Mouse (Mus musculus) adrenal gland (tissue): ENCODE measurements at regions not wholly inside any gene's neighbourhood (a gene's known extent, or its start where the extent isn't known, plus 50 kb on each side); places are given as distances from the start of the nearest gene placed in this dataset.
"Not testable (repeated sequence)": the region's sequence is repeated elsewhere in the genome, so short reads cannot be mapped to it uniquely, and the experiment has no call there.

Experiments
- intact Hi-C: fragments of 180-260 bp; cut with DNase I; formaldehyde crosslinking; loops from one replicate; pipeline ENCODE4 v1.15.1; 2025

DNA sequence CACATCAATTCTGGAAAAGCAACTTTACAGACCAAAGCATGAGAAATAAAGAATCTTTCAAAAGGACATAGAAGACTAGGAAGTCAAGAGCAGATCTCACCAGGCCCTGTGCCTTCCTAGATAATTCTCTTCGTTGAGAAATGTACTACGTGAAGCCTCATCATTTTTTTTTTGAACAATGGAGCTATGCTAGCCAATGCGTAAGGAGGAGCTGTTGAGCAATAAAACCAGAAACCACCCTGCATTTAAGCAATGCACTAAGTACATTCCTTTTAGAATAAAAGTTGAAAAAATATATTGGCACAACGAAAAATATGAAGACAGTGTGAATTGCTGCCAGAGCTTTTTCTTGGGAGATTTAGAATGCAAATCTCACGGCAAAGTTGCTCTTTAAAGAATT lies 349.7 kb upstream of the Rgma start:
- intact Hi-C loops = no loop called here

GRCm38 (mm10) chr7:73028952-73029351 lies 346.4 kb upstream of the Rgma start:
- intact Hi-C loops = no loop called here

GRCm38 (mm10) chr7:73031407-73031806 lies 343.9 kb upstream of the Rgma start:
- intact Hi-C loops = loop anchor here (10.0 kb wide), 1 partner anchor 343 kb away; the partner anchor contains the start of gene Rgma

DNA sequence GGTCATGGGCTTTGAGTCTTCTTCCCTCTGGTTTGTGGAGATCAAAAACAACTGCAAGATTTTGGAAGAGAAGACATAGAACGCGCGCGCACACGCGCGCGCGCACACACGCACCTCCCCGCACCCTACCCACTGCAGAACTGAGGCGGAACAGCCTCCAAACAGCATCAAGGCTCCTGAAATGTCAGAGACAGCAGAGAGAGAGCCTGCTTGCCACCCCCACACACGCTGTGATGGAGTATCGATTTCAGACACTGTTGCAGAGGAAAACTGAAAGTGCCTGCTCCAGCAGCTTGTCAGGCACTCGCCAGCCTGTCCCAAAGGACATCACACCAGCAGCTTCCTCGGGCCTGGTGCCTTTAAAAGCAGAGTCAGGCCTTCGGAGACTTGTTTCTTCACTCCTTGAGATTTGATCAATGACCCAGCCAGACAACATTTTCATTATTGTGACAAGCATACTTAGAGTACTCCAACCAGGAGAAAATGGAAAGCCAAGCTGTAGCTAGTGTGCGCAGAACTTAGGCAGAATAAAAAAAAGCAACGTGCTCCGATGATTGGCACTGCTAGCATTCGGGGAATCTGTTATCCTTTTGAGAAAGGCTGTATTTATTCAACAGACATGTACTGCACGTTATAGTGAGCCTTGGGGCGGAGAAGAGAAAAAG lies 342.9 kb upstream of the Rgma start:
- intact Hi-C loops = loop anchor here (10.0 kb wide), 1 partner anchor 342 kb away; the partner anchor contains the start of gene Rgma

GRCm38 (mm10) chr7:73036801-73037555 lies 338.3 kb upstream of the Rgma start:
- intact Hi-C loops = loop anchor here (10.0 kb wide), 1 partner anchor 338 kb away; the partner anchor contains the start of gene Rgma

DNA sequence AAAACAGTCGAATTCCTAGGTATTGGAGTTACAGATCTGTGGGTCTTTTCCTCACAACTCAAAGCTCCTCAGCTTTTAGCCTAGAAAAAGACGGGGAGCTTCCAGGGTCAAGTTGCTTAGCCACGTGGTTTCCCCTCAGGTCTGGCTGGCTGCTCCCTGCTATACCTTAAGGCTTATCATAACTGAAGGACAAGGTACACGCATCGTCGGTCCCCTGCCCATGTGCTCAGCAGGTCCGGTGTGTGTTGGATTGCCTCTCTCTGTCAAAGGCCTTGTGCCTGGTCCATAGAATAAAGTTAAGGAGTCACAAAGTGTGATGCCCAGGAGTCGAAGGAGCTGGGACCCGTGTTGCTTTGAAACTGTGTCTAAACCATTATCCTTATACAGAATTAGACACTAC lies 337.7 kb upstream of the Rgma start:
- intact Hi-C loops = loop anchor here (10.0 kb wide), 1 partner anchor 337 kb away; the partner anchor contains the start of gene Rgma

DNA sequence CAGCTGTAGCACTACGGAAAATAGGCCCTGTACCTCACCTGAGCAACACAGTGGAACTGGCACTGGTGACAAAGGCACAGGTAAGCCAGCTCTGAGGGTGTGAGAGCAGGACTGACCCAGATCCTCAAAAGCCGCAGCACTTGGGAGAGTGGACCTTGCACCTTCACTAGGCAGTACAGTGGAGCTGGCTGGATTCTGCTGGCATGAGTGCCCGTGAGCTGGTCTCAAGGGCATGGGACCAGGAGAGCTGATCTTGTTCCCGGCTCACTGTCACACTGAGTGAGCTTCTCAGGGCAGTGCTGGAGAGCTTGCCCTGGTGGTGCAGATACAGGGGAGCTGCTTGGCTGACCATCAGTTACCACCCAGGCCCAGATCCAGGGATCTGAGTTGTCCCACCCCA lies 335.4 kb upstream of the Rgma start:
- intact Hi-C loops = loop anchor here (10.0 kb wide), 1 partner anchor 335 kb away; the partner anchor contains the start of gene Rgma

- intact Hi-C loops = no loop called here
These were observed 331.0 kb upstream of the Rgma start for GRCm38 (mm10) chr7:73044316-73044715.

GRCm38 (mm10) chr7:73055891-73056290 lies 319.4 kb upstream of the Rgma start:
- intact Hi-C loops = no loop called here

DNA sequence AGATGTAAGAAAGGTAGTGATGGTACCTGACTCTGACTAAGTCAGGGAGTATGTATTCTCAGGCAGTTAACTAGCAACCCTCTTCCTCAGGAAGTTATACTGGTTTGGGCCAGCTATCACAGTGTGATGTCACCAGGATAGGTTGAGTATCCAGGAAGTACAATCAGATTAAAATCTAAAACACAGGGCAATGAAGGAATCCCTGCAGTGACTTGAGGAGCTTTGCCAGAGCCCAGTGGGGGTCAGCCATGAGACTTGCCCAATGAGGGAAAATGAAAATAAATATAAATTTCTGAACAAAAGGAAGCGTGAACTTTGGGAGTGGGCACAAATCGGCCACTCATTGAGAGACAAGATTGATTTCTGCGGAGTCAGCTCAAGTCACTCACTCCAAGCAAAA lies 311.8 kb upstream of the Rgma start:
- intact Hi-C loops = no loop called here

- intact Hi-C loops = no loop called here
These were observed 306.8 kb upstream of the Rgma start for GRCm38 (mm10) chr7:73068534-73068933.

DNA sequence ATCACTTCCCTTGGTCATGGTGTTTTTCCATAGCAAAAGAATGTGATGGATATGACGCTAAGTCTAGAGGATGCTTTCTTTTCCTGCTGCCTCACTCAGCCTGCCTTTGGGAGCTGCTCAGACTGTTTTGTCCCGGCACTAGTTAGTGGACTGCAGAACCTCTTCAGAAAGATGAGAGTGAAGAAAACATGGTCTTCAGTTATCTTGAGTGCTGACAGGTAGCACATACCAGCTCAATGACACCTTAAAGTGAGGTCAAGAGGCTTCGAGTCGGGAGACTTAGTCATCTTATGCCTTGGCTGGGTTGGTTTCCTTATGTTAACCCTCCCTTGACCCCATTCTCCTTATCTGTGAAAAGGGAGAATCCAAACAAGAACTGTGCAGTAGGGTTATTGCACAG lies 306.0 kb upstream of the Rgma start:
- intact Hi-C loops = no loop called here

DNA sequence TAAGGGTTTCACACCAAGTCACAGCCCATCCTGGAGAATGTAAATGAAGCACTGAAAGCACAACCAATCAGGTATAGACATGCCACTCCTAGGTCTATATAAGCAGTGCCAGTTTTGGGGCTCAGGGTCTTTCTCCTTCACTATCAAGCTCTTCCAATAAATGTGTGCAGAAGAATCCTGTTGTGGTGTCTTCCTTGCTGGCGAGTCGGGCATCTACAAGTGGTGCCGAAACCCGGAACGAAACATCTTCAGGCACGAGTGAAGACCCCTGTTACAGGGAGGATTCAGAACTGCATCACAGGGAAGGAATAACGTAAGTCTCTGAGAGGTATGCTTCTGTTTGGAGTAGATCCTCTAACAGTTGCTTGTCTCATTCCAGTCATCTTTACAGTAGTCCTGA lies 299.9 kb upstream of the Rgma start:
- intact Hi-C loops = not testable (repeated sequence)

- intact Hi-C loops = no loop called here
These were observed 287.7 kb upstream of the Rgma start for GRCm38 (mm10) chr7:73087496-73088185.

DNA sequence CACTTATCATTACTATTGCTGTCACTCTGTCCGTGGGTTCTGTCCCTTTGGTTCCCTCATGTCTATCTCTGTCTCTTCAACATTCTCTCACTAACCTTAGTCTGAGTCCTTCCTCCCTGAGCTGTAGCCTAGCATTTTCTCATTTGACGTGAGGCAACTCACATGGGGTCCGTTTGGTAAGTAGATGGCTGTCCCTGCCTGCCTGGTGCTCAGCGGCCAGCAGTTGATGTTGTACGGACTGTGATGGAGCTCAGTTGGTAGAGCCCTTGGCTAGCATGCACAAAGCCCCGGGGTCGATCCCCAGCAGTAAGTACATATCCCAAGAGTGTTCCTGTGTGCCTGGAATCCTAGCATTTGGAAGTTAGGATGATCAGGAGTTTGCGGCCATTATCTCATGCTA lies 287.0 kb upstream of the Rgma start:
- intact Hi-C loops = no loop called here

DNA sequence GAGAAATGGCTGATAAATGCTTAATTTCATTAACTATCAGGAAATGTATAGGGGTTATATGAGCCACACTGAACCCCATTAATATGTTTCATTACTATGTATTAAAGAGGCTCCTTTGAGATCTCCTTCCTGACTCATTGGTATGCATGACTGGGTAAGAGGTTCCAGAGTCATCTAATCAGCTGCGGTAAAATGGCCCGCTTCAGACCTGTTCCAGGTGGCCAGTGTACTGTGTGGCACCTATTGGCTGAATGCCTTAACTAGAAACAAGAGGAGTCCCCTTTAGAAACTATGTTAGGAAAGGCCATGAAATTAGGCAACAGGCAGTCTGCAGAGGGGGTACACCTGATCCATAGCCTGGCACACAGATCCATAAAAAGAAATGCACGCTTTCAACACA lies 283.6 kb upstream of the Rgma start:
- intact Hi-C loops = no loop called here

DNA sequence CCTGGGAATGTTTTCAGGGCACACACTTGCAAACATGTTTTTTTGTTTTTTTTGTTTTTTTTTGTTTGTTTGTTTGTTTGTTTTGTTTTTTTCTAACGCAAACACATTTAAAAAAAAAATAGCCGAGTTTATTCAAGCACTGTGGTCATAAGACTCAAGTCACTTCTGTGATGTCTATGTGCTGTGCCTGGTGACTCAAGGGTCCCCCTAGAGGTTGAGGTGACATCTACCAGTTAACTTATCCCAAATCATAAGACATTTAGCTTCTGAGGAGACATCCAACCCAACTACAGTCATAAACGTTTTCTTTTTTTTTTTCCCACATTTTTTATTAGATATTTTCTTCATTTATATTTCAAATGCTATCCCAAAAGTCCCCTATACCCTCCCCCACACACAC lies 281.2 kb upstream of the Rgma start:
- intact Hi-C loops = no loop called here

DNA sequence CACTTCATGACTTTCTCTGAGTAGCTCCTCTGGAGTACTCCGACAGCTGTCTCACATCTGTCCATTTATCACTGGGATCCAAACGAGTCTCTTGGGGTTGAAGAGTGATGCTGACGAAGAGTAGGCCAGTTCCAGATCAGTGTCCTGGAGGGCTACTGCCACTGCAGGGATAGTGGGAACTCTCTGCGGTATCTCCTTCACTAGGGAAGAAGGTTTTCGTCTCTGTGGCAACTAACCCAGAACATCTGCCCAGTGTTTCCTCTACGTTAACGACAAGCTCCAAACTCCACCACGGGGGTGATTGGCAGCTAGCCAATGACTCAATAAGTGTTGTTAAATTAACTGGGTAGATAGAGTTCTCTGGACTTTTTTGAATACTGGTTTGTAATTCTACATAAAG lies 256.4 kb upstream of the Rgma start:
- intact Hi-C loops = no loop called here

DNA sequence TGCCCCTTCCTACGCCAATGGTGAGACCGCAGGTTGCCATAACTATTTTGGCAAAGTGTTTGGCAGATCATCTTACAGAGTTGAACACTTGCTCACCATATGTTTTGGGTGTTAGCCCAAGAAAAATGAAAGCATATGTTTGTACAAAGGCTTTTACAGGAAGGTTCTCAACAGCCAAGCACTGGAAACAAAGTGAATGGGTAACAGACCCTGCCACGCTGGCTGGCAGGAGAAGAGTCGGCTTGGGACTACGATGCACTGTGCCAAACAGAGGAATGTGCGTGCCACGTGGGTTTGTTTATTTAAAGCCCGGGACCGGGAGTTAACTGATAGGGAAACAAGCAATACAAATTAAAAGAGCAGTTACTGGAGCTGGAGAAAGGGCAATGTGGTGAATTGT lies 255.0 kb upstream of the Rgma start:
- intact Hi-C loops = no loop called here

DNA sequence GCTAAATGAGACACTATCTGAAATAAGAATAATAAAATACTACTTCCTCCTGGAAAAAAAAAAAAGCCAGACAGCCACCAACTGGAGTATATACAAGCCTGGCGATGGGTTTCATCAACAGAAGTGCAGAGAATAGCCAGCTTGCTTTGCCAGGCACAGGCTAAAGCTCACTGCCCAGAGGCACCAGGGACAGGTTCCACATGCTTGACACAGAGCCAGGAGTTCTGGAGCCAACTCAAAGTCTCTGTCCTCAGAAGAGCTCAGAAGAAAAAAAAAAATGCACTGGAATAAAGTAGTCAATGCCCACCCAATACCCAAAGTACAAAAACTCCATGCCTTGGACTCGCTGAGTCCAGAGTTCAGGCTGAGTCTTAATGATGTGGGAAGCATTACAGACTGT lies 250.3 kb upstream of the Rgma start:
- intact Hi-C loops = no loop called here

DNA sequence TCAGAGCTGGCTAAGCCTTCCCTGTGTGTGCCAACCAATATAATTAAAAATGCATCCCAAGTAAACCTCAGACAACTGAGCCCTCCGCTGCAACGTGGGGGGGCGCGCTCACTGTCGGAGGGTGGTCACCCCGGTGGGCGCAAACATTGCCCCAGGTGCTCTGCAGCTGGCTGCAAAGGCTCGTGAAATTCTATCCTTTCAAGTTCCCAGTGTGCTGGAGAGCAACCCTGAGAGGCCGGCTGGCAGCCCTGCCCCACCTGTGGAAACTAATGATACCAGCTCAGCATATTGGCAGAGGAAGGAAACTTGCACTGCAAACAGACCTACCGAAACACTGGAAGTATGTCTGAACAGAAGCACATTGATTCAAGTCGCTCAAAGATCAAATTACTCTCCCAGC lies 249.4 kb upstream of the Rgma start:
- intact Hi-C loops = no loop called here

DNA sequence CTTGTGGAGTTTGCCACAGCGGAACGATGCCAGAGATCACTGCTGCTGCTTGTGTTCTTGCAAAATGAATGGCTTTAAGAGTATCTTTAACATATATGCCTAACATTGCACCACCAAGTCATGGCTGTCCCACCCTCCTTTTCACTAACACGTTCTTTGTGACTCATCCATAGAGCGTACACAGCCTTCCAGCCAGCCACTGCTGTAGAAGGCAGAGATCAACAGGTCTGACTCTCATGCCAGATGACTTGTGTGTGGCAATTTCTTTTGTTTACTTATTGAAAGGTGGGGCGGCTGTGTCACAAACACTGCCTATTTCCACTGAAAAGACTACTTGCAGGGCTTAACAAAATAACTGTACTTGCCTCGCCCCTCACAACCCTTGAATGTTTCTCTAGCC lies 239.5 kb upstream of the Rgma start:
- intact Hi-C loops = no loop called here
